Mouse (Mus musculus) cerebellum, postnatal 25 days (tissue): Measurements from ENCODE around the gene Cidec.

ENCODE experiments used
- DNase-seq, 2 experiments: peaks; one replicate each; pipeline ENCODE4 v3.0.0; 2021; ENCODE audit warnings: mixed read lengths in 2 of 2

The Cidec gene

GRCm38 (mm10) chr6:113406683-113407082 lies 28.9 kb downstream of the Cidec start:
- DNase-seq = no peak

GRCm38 (mm10) chr6:113405483-113405882 lies 30.1 kb downstream of the Cidec start:
- no peak for DNase-seq

GRCm38 (mm10) chr6:113404649-113405448 lies 30.7 kb downstream of the Cidec start:
- no peak for DNase-seq

- peak; percentile 40 to 60 for DNase-seq
These were observed 33.5 kb downstream of the Cidec start for GRCm38 (mm10) chr6:113402094-113402493.

- DNase-seq = no peak
These were observed 39.1 kb downstream of the Cidec start for GRCm38 (mm10) chr6:113396270-113397030.

GRCm38 (mm10) chr6:113395501-113395900 lies 40.1 kb downstream of the Cidec start:
- no peak for DNase-seq

GRCm38 (mm10) chr6:113394811-113395210 lies 40.7 kb downstream of the Cidec start:
- no peak for DNase-seq

GRCm38 (mm10) chr6:113393951-113394350 lies 41.6 kb downstream of the Cidec start:
- no peak for DNase-seq

- DNase-seq = peak; percentile 66 to 72
These were observed 43.0 kb downstream of the Cidec start for GRCm38 (mm10) chr6:113392387-113393071.

GRCm38 (mm10) chr6:113392015-113392386 lies 43.6 kb downstream of the Cidec start:
- DNase-seq = no peak

- no peak for DNase-seq
These were observed 44.8 kb downstream of the Cidec start for GRCm38 (mm10) chr6:113390715-113391114.

GRCm38 (mm10) chr6:113388960-113389359 lies 46.6 kb downstream of the Cidec start, which contains the start of gene Ttll3:
Ttll3 (plus strand) TSS chr6:113389260.
- DNase-seq = no peak

- DNase-seq = no peak
These were observed 49.5 kb downstream of the Cidec start for GRCm38 (mm10) chr6:113386025-113386424.

- no peak for DNase-seq
These were observed 50.3 kb downstream of the Cidec start for GRCm38 (mm10) chr6:113385160-113385714.

- DNase-seq = peak in 1 of 2 experiments; percentile 33
These were observed 51.1 kb downstream of the Cidec start for GRCm38 (mm10) chr6:113384351-113384927.

GRCm38 (mm10) chr6:113380480-113380879 lies 55.1 kb downstream of the Cidec start:
- DNase-seq = no peak

GRCm38 (mm10) chr6:113379246-113379645 lies 56.3 kb downstream of the Cidec start:
- no peak for DNase-seq

- DNase-seq = peak; percentile 94
These were observed 57.8 kb downstream of the Cidec start, which contains the start of the genes Tada3 and Arpc4 for GRCm38 (mm10) chr6:113377496-113378385. Tada3 (minus strand) TSS chr6:113377883. Arpc4 (plus strand) TSS chr6:113378115.

GRCm38 (mm10) chr6:113377172-113377495 lies 58.4 kb downstream of the Cidec start:
- no peak for DNase-seq
